Mouse (Mus musculus): Measurements from ENCODE around the gene Wdr34. TPM values are rescaled to one million over a fixed set of nuclear protein-coding genes. Genes with fewer than 3 reads are reported as not detected.

Gene Wdr34
- polyA plus RNA-seq, 1 experiment from 2014 or later, result 59.6 TPM

GRCm38 (mm10) chr2:30047127-30047526, 1.6 kb downstream of the Wdr34 start:
- no peaks in the 10 kb centered on the region for H3K27me3 ChIP-seq
- H3K9ac ChIP-seq (replicated peaks), result no peak overlapping the region
- no peak overlapping the region for H3K4me2 ChIP-seq (replicated peaks)
- H3K4me1 ChIP-seq (replicated peaks), result peaks cover 11% of the 10 kb centered on the region; the same call in 1 of the 2 replicates
- no peak overlapping the region for H3K27ac ChIP-seq
- no peak overlapping the region for H3K4me3 ChIP-seq (replicated peaks)
- 98% methylated on average over 6 of the region's 6 CpGs for WGBS
- H3K9me3 ChIP-seq, result no peaks in the 10 kb centered on the region
- no peak for ATAC-seq
- peaks cover 13% of the 10 kb centered on the region for H3K36me3 ChIP-seq

- Histone ChIP-seq H3K36me3 (peaks cover 18% of the 10 kb centered on the region), H3K9me3 (no peaks in the 10 kb centered on the region), H3K4me2 (replicated peaks) (no peak overlapping the region), H3K27me3 (no peaks in the 10 kb centered on the region), H3K4me3 (replicated peaks) (no peak overlapping the region), H3K27ac (no peak overlapping the region), H3K4me1 (replicated peaks) (peaks cover 11% of the 10 kb centered on the region; the same call in 1 of the 2 replicates), H3K9ac (replicated peaks) (no peak overlapping the region)
- ATAC-seq, result no peak
- 85% methylated on average over 5 of the region's 5 CpGs for WGBS
Measured at GRCm38 (mm10) chr2:30044550-30044949, 4.1 kb downstream of the Wdr34 start.

GRCm38 (mm10) chr2:30042445-30042844, 6.2 kb downstream of the Wdr34 start:
- Histone ChIP-seq H3K4me2 (replicated peaks) (no peak overlapping the region), H3K4me3 (replicated peaks) (no peak overlapping the region), H3K4me1 (replicated peaks) (peaks cover 6% of the 10 kb centered on the region; the same call in 1 of the 2 replicates), H3K9me3 (no peaks in the 10 kb centered on the region), H3K36me3 (peaks cover 32% of the 10 kb centered on the region), H3K9ac (replicated peaks) (no peak overlapping the region), H3K27me3 (no peaks in the 10 kb centered on the region), H3K27ac (no peak overlapping the region)
- WGBS, result 3% methylated on average over 4 of the region's 4 CpGs
- ATAC-seq, result no peak

DNA sequence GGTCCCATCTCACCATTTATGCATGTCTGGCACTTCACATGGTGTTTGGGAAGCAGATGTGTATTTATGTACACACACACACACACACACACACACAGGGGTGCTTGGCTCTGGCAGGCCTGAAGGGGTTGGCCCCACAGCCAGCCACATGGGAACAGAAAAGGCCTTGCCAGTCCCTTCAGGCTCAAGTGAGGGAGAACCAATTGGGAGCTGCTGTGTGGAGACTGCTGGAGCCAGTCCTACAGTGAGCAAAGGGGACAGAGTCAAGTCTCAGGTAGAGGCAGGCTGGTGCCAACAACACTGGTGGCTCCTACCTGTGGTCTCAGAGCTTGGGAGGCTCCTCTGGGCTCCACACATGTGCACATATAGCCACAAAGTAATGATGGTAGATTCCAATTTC, 9.0 kb downstream of the Wdr34 start:
- H3K27me3 ChIP-seq, result no peaks in the 10 kb centered on the region
- H3K36me3 ChIP-seq, result peaks cover 41% of the 10 kb centered on the region
- H3K4me1 ChIP-seq (replicated peaks), result peaks cover 6% of the 10 kb centered on the region; the same call in 1 of the 2 replicates
- H3K9ac ChIP-seq (replicated peaks), result no peak overlapping the region
- no peak overlapping the region for H3K4me2 ChIP-seq (replicated peaks)
- H3K4me3 ChIP-seq (replicated peaks), result no peak overlapping the region
- no peak for ATAC-seq
- no peak overlapping the region for H3K27ac ChIP-seq
- no peaks in the 10 kb centered on the region for H3K9me3 ChIP-seq

- WGBS, result 94% methylated on average over 10 of the region's 10 CpGs
- no peak overlapping the region for H3K4me2 ChIP-seq (replicated peaks)
- no peak overlapping the region for H3K4me3 ChIP-seq (replicated peaks)
- peaks cover 6% of the 10 kb centered on the region; the same call in 1 of the 2 replicates for H3K4me1 ChIP-seq (replicated peaks)
- H3K27ac ChIP-seq, result no peak overlapping the region
- no peaks in the 10 kb centered on the region for H3K27me3 ChIP-seq
- H3K9ac ChIP-seq (replicated peaks), result no peak overlapping the region
- H3K9me3 ChIP-seq, result no peaks in the 10 kb centered on the region
- peaks cover 50% of the 10 kb centered on the region for H3K36me3 ChIP-seq
- ATAC-seq, result no peak
Measured at GRCm38 (mm10) chr2:30038370-30038769, 10.3 kb downstream of the Wdr34 start.

- H3K27me3 ChIP-seq, result no peaks in the 10 kb centered on the region
- H3K4me3 ChIP-seq (replicated peaks), result no peak overlapping the region
- no peak for ATAC-seq
- no peak overlapping the region for H3K27ac ChIP-seq
- no peaks in the 10 kb centered on the region for H3K9me3 ChIP-seq
- peaks cover 5% of the 10 kb centered on the region; the same call in 1 of the 2 replicates for H3K4me1 ChIP-seq (replicated peaks)
- peaks cover 56% of the 10 kb centered on the region for H3K36me3 ChIP-seq
- H3K4me2 ChIP-seq (replicated peaks), result no peak overlapping the region
- WGBS, result 87% methylated on average over 2 of the region's 2 CpGs
- no peak overlapping the region for H3K9ac ChIP-seq (replicated peaks)
Measured at GRCm38 (mm10) chr2:30037762-30038161, 10.9 kb downstream of the Wdr34 start.

- Histone ChIP-seq H3K27ac (0 out of 2 replicates have a peak overlapping the region, but pooled peaks have one; percentile 35), H3K4me1 (replicated peaks) (no peaks in the 10 kb centered on the region), H3K9ac (replicated peaks) (0 out of 2 replicates have a peak overlapping the region, but pooled peaks have one; percentile 10), H3K4me2 (replicated peaks) (no peak overlapping the region), H3K36me3 (peaks cover 91% of the 10 kb centered on the region), H3K4me3 (replicated peaks) (no peak overlapping the region), H3K9me3 (no peaks in the 10 kb centered on the region), H3K27me3 (no peaks in the 10 kb centered on the region)
- WGBS, result 76% methylated on average over 6 of the region's 6 CpGs
- ATAC-seq, result no peak
Measured at GRCm38 (mm10) chr2:30032957-30033356, 15.7 kb downstream of the Wdr34 start.

DNA sequence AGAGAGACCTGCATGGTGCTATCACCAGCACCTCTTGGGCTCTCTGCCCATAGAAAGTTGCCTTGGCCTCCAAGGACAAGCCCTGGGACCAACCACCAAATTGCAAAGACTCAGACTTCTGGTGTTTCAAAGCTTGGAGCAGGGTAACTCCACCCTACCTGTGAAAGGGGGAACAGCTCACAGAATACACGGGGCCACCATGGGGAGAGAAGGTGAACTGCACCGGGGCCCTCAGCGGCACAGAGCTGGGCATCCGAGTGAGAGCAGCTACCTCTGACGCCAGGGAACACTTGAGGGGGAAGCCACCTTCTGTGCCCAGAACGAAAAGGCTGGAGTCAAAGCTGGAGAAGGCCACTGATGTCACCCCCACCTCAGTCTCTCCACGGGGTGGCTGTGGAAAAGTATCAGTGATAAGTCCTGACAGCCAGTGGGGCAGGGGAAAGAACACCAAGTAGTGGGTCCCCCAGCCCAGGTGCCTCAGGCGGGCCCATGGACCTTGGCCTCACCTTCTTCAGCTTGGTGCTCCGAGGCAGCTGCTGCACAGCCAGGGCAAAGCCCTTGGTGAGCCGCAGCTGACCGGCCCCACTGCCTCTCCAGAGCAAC, 16.3 kb downstream of the Wdr34 start:
- ATAC-seq, result peak; percentile 37; the same call in 1 of the 2 replicates

DNA sequence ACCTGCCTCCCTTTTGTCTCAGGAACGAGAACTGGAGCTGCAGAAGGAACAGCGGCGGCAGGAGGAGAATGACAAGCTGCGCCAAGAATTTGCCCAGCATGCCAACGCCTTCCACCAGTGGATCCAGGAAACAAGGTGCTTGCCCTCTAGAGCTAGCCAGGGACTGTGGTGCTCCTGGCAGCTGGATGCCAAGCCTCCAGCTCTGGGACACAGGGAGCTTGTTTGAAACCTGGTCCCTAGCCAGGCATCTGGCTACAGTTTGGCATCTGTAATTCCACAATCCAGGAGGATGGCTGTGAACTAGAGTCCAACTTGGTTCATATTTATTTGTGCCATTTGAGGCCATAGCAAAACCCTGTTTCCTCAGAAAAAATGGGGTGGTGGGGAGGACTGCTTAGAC, 21.7 kb downstream of the Wdr34 start:
- Histone ChIP-seq H3K9ac (replicated peaks) (no peak overlapping the region), H3K4me3 (replicated peaks) (no peak overlapping the region), H3K4me1 (replicated peaks) (no peaks in the 10 kb centered on the region), H3K27ac (no peak overlapping the region), H3K36me3 (peaks cover 100% of the 10 kb centered on the region), H3K9me3 (no peaks in the 10 kb centered on the region), H3K4me2 (replicated peaks) (no peak overlapping the region), H3K27me3 (no peaks in the 10 kb centered on the region)
- WGBS, result 95% methylated on average over 5 of the region's 5 CpGs
- no peak for ATAC-seq

More for the DNA sequence above, 16.3 kb downstream of the Wdr34 start:
- no peaks in the 10 kb centered on the region for H3K9me3 ChIP-seq
- no peak overlapping the region for H3K4me3 ChIP-seq (replicated peaks)
- no peak overlapping the region for H3K4me2 ChIP-seq (replicated peaks)
- H3K36me3 ChIP-seq, result peaks cover 91% of the 10 kb centered on the region
- H3K4me1 ChIP-seq (replicated peaks), result no peaks in the 10 kb centered on the region
- H3K27ac ChIP-seq, result no peak overlapping the region
- no peaks in the 10 kb centered on the region for H3K27me3 ChIP-seq
- WGBS, result 63% methylated on average over 11 of the region's 11 CpGs
- no peak overlapping the region for H3K9ac ChIP-seq (replicated peaks)

GRCm38 (mm10) chr2:30025454-30025853, 23.2 kb downstream of the Wdr34 start:
- WGBS, result 84% methylated on average over 4 of the region's 4 CpGs
- H3K9ac ChIP-seq (replicated peaks), result no peak overlapping the region
- H3K4me3 ChIP-seq (replicated peaks), result no peak overlapping the region
- no peaks in the 10 kb centered on the region for H3K4me1 ChIP-seq (replicated peaks)
- H3K36me3 ChIP-seq, result peaks cover 99% of the 10 kb centered on the region
- H3K27ac ChIP-seq, result no peak overlapping the region
- H3K4me2 ChIP-seq (replicated peaks), result no peak overlapping the region
- ATAC-seq, result no peak
- H3K9me3 ChIP-seq, result no peaks in the 10 kb centered on the region
- H3K27me3 ChIP-seq, result no peaks in the 10 kb centered on the region

GRCm38 (mm10) chr2:30014326-30014966, 34.2 kb downstream of the Wdr34 start:
- no peaks in the 10 kb centered on the region for H3K4me1 ChIP-seq (replicated peaks)
- no peak overlapping the region for H3K27ac ChIP-seq
- 96% methylated on average over 11 of the region's 11 CpGs for WGBS
- H3K9me3 ChIP-seq, result no peaks in the 10 kb centered on the region
- no peaks in the 10 kb centered on the region for H3K27me3 ChIP-seq
- no peak overlapping the region for H3K4me2 ChIP-seq (replicated peaks)
- peaks cover 98% of the 10 kb centered on the region for H3K36me3 ChIP-seq
- ATAC-seq, result no peak
- H3K9ac ChIP-seq (replicated peaks), result no peak overlapping the region
- H3K4me3 ChIP-seq (replicated peaks), result no peak overlapping the region

GRCm38 (mm10) chr2:30010840-30011281, 37.8 kb downstream of the Wdr34 start:
- H3K36me3 ChIP-seq, result peaks cover 99% of the 10 kb centered on the region
- ATAC-seq, result no peak
- no peak overlapping the region for H3K27ac ChIP-seq
- H3K4me1 ChIP-seq (replicated peaks), result no peaks in the 10 kb centered on the region
- H3K4me3 ChIP-seq (replicated peaks), result no peak overlapping the region
- no peaks in the 10 kb centered on the region for H3K9me3 ChIP-seq
- H3K27me3 ChIP-seq, result no peaks in the 10 kb centered on the region
- 94% methylated on average over 8 of the region's 8 CpGs for WGBS
- H3K9ac ChIP-seq (replicated peaks), result no peak overlapping the region
- no peak overlapping the region for H3K4me2 ChIP-seq (replicated peaks)
